Mouse (Mus musculus) liver, embryonic 15.5 days (tissue): ENCODE data around the gene Efs. TPM values are rescaled to one million over a fixed set of nuclear protein-coding genes. Genes with fewer than 3 reads are reported as not detected.
"Not testable (repeated sequence)": the region's sequence is repeated elsewhere in the genome, so short reads cannot be mapped to it uniquely, and the experiment has no call there.

Source experiments
- ATAC-seq: fragments of 200-750 bp; cut with Nextera tagmentation; 2 replicates; pipeline ENCODE4 v1.8.0; 2017; ENCODE audit warnings: moderate number of reproducible peaks, mild to moderate bottlenecking, moderate library complexity; ENCODE audit not compliant: insufficient read depth
- H3K27ac ChIP-seq: fragments of 300-500 bp; sonication (generic); replicated peaks from 2 replicates; pipeline ENCODE4 v1.5.1; 2015; ENCODE audit warnings: mild to moderate bottlenecking, inconsistent platforms
- H3K27me3 ChIP-seq: fragments of 300-500 bp; sonication (generic); 2 replicates; pipeline ENCODE4 v1.6.1; 2015; ENCODE audit warnings: mild to moderate bottlenecking, inconsistent platforms
- H3K36me3 ChIP-seq: fragments of 300-500 bp; sonication (generic); replicated peaks from 2 replicates; pipeline ENCODE4 v1.6.1; 2015; ENCODE audit warnings: moderate library complexity, mild to moderate bottlenecking, inconsistent platforms
- H3K4me1 ChIP-seq: fragments of 300-500 bp; sonication (generic); replicated peaks from 2 replicates; pipeline ENCODE4 v1.6.1; 2015; ENCODE audit warnings: inconsistent platforms
- H3K4me2 ChIP-seq: fragments of 300-500 bp; sonication (generic); 2 replicates; pipeline ENCODE4 v1.6.1; 2015; ENCODE audit warnings: moderate library complexity, mild to moderate bottlenecking, inconsistent platforms
- H3K4me3 ChIP-seq: fragments of 300-500 bp; sonication (generic); replicated peaks from 2 replicates; pipeline ENCODE4 v1.5.1; 2015; ENCODE audit warnings: mild to moderate bottlenecking, inconsistent platforms
- H3K9ac ChIP-seq: fragments of 300-500 bp; sonication (generic); 2 replicates; pipeline ENCODE4 v1.6.1; 2015; ENCODE audit warnings: moderate library complexity, mild to moderate bottlenecking, inconsistent platforms
- H3K9me3 ChIP-seq: fragments of 300-500 bp; sonication (generic); replicated peaks from 2 replicates; pipeline ENCODE4 v1.6.1; 2016; ENCODE audit warnings: inconsistent platforms
- WGBS: fragments of 180-500 bp; shearing (Covaris S2); methylation state at CpG from one replicate; pipeline ENCODE4 v1.1.7; 2015; ENCODE audit warnings: mixed read lengths; ENCODE audit not compliant: insufficient replicate concordance; 5-methylcytosine and 5-hydroxymethylcytosine counted together
- polyA plus RNA-seq: library from polyadenylated mRNA; unstranded; fragments of >200 nt; fragmentation: Nextera tagmentation; extraction: Ambion mirVana; gene quantifications from 2 replicates; pipeline ENCODE4 v1.2.1, GENCODE M21; 2015

Gene Efs
- polyA plus RNA-seq, 1 experiment from 2014 or later, result 0.63 TPM

DNA sequence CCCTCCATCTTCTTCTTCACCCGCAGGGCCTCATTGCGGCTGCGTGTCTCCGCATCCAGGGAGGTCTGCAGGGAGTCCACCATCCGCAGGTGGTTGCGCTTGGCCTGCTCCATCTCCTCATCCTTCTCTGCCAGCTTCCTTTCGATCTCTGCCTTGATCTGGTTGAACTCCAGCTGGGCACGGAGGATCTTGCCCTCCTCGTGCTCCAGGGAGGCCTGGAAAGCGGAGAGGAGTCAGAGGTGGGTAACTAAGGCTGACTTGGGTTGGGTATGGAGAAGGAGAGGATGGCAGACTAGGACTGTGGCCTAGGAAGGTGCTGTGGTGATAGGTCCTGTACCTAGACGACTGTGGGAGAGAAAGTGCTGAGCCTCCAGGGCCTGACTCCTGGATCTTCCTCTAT, 21.1 kb upstream of the Efs start:
- not testable (repeated sequence) for H3K4me2 ChIP-seq
- WGBS, result 68% methylated on average over 11 of the region's 11 CpGs

DNA sequence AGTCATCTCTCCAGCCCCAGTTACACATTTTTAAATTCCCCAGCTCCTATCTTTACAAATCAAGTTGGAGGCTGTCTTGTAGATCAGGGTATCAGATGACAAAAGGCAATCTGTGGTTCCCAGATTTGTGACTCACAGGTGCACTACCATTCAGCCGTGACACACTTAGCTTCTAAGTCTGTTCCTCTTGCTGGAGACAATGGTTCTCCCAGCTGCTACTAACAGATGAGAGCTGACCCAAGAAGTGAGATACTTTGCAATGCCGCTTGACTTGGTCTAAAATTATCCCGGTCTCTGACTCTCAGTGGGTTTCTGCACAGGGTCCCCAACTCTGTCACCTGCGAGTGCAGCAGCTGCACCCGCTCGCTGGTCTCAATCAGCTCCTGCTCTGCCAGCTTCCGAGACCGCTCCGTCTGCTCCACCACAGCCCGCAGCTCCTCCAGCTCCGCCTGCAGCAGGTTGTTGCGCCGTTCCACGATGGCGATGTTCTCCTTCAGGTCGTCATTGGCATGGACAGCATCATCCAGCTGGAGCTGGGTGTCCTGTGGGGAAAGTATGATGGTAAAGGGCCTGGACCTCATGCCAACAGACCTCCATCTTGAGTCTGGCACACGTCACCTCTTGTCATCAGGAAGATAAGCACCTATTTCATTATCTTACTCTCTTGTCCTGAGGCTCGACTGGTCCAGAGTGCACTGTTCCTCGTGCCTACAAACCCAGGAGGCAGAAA, 20.2 kb upstream of the Efs start:
- H3K4me1 ChIP-seq, result no peaks in the 10 kb centered on the region
- no peak overlapping the region for H3K4me2 ChIP-seq
- H3K9ac ChIP-seq, result no peak overlapping the region
- H3K4me3 ChIP-seq, result no peak overlapping the region
- H3K27me3 ChIP-seq, result 0 out of 2 replicates have a peak, but pooled peaks cover 6% of the 10 kb centered on the region
- H3K27ac ChIP-seq, result no peak overlapping the region
- H3K9me3 ChIP-seq, result no peaks in the 10 kb centered on the region
- 66% methylated on average over 19 of the region's 19 CpGs for whole genome bisulfite sequencing
- no peak for ATAC-seq
- H3K36me3 ChIP-seq, result no peaks in the 10 kb centered on the region

More for the DNA sequence above, 21.1 kb upstream of the Efs start:
- H3K9me3 ChIP-seq, H3K9ac ChIP-seq, H3K36me3 ChIP-seq, H3K27ac ChIP-seq, ATAC-seq, H3K4me1 ChIP-seq, H3K4me3 ChIP-seq, H3K27me3 ChIP-seq: not testable (repeated sequence)

- 0 out of 2 replicates have a peak, but pooled peaks cover 8% of the 10 kb centered on the region for H3K27me3 ChIP-seq
- no peaks in the 10 kb centered on the region for H3K36me3 ChIP-seq
- no peak overlapping the region for H3K4me2 ChIP-seq
- WGBS, result 31% methylated on average over 2 of the region's 2 CpGs
- no peak overlapping the region for H3K27ac ChIP-seq
- H3K9me3 ChIP-seq, result no peaks in the 10 kb centered on the region
- no peak overlapping the region for H3K4me3 ChIP-seq
- H3K4me1 ChIP-seq, result no peaks in the 10 kb centered on the region
- no peak for ATAC-seq
- no peak overlapping the region for H3K9ac ChIP-seq
Observed at GRCm38 (mm10) chr14:54944939-54945338, 19.0 kb upstream of the Efs start.

DNA sequence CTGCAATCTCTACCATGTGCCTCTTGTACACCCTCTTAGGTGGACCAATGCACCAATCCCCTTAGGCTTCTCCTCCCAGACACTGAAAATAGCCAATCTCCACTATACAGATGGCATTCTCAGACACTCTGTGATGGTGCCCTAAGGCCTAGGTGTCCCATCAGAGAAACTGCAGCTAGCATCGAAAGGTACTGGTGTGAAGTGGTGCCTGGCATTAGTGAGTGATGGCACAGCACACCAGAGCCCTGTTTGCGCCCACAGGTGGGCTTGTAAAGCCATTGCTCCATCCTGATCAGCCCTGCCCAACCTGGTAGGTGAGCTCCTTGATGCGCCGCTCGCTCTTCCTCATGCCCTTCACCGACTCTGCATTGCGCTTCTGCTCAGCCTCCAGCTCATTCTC, 18.0 kb upstream of the Efs start:
- H3K9me3 ChIP-seq, result no peaks in the 10 kb centered on the region
- H3K4me2 ChIP-seq, result no peak overlapping the region
- no peaks in the 10 kb centered on the region for H3K36me3 ChIP-seq
- H3K9ac ChIP-seq, result no peak overlapping the region
- H3K4me1 ChIP-seq, result no peaks in the 10 kb centered on the region
- ATAC-seq, result no peak
- no peak overlapping the region for H3K4me3 ChIP-seq
- WGBS, result 79% methylated on average over 7 of the region's 7 CpGs
- H3K27me3 ChIP-seq, result 0 out of 2 replicates have a peak, but pooled peaks cover 8% of the 10 kb centered on the region
- H3K27ac ChIP-seq, result no peak overlapping the region

GRCm38 (mm10) chr14:54942479-54942878, 16.6 kb upstream of the Efs start:
- no peaks in the 10 kb centered on the region for H3K36me3 ChIP-seq
- 62% methylated on average over 8 of the region's 8 CpGs for WGBS
- H3K4me3 ChIP-seq, result no peak overlapping the region
- no peak for ATAC-seq
- 0 out of 2 replicates have a peak, but pooled peaks cover 8% of the 10 kb centered on the region for H3K27me3 ChIP-seq
- H3K27ac ChIP-seq, result no peak overlapping the region
- no peaks in the 10 kb centered on the region for H3K9me3 ChIP-seq
- H3K4me1 ChIP-seq, result no peaks in the 10 kb centered on the region
- H3K9ac ChIP-seq, result no peak overlapping the region
- no peak overlapping the region for H3K4me2 ChIP-seq

DNA sequence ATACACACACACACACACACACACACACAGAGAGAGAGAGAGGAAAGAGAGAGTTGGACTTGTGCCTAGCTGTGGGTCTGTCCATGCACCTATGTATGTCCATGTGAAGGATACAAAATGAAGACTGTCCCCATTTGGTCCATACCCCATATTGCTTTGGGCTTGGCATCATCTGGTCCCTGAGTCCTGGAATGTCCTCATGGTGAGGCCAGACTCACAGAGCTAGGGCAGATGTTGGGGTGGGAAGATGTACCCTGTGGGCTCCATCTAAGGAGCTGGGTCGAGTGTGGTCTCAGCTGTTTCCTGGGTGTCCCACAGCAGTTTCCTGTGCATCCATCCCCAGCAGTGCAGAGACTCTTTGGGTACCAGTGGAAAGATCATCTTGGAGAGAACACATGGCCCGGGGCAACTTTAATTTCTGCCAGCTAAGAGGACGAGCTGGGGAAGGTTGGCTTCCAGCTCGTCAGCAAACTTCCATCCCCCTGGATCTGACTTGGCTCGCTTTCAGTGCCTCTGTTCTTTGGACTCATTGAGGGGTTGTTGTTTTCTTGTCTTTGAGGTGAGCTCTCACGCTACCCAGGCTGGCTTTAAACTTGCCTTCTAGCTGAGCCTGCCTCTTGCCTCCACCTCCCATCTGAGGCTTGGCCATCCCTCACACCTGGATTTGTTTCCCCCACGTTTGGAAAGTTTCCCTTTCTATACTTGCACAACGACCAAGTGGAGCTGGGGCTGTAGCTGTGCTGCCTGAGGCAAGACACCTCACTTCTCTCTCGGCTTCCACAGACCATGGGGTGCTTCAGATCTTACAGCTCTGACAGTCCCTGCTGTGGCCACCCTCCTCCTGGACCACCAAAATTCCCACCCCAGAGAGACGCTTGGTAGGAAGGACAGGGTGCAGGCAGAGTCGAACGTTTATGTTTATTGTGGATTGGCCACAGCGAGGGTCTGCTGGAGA, 15.4 kb upstream of the Efs start:
- H3K36me3 ChIP-seq, result no peaks in the 10 kb centered on the region
- H3K4me2 ChIP-seq, result no peak overlapping the region
- no peaks in the 10 kb centered on the region for H3K4me1 ChIP-seq
- no peak overlapping the region for H3K4me3 ChIP-seq
- H3K9me3 ChIP-seq, result no peaks in the 10 kb centered on the region
- ATAC-seq, result no peak
- peaks cover 8% of the 10 kb centered on the region; the same call in 1 of the 2 replicates for H3K27me3 ChIP-seq
- 43% methylated on average over 13 of the region's 13 CpGs for WGBS
- H3K9ac ChIP-seq, result no peak overlapping the region
- no peak overlapping the region for H3K27ac ChIP-seq

- H3K9me3 ChIP-seq, result no peaks in the 10 kb centered on the region
- H3K4me3 ChIP-seq, result no peak overlapping the region
- 48% methylated on average over 3 of the region's 3 CpGs for WGBS
- H3K9ac ChIP-seq, result no peak overlapping the region
- no peaks in the 10 kb centered on the region for H3K36me3 ChIP-seq
- no peak overlapping the region for H3K4me2 ChIP-seq
- no peak for ATAC-seq
- no peak overlapping the region for H3K27ac ChIP-seq
- no peaks in the 10 kb centered on the region for H3K4me1 ChIP-seq
- H3K27me3 ChIP-seq, result peaks cover 8% of the 10 kb centered on the region; the same call in 1 of the 2 replicates
Observed at GRCm38 (mm10) chr14:54940176-54940530, 14.2 kb upstream of the Efs start.

- no peak overlapping the region for H3K4me2 ChIP-seq
- 35% methylated on average over 12 of the region's 12 CpGs for WGBS
Observed at GRCm38 (mm10) chr14:54939434-54940175, 13.7 kb upstream of the Efs start.

DNA sequence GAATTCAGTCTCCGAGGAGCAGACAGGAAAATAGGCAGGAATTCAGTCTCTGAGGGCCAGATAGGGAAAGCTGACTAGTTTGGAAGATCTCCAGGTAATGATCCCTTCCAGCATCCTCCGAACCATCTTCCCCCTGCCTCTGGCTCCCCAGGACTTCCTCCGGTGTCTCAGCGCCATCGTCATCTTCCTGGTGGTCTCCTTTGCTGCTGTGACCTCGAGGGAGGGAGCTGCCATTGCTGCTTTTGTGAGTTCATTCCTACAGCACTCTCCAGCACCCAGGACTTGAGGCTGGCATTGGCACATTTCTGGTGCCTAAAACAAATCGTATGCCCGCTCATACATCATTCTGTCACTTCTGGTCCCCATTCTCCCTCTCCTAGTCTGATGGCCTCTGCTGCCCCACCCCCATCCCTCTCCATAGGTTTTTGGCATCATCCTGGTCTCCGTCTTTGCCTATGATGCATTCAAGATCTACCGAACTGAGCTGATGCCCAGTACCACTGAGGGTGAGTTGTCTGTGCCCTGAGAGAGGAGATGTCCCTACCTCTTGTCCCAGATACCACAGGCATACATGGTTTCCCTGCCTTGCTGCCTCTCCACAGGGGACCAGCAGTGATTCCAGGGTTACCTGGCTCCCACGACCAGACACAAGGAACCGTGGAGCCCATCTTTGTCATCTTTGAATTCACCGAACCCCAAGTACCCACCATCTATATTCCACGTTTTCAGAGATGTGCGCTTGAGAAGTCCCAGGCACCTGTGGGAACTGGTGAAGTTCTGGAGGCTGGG, 12.7 kb upstream of the Efs start:
- no peak overlapping the region for H3K4me2 ChIP-seq
- no peak overlapping the region for H3K9ac ChIP-seq
- H3K36me3 ChIP-seq, result no peaks in the 10 kb centered on the region
- peaks cover 8% of the 10 kb centered on the region; the same call in 1 of the 2 replicates for H3K27me3 ChIP-seq
- no peaks in the 10 kb centered on the region for H3K4me1 ChIP-seq
- no peak overlapping the region for H3K4me3 ChIP-seq
- no peak for ATAC-seq
- H3K9me3 ChIP-seq, result no peaks in the 10 kb centered on the region
- no peak overlapping the region for H3K27ac ChIP-seq
- WGBS, result 63% methylated on average over 15 of the region's 15 CpGs

More at GRCm38 (mm10) chr14:54939434-54940175, 13.7 kb upstream of the Efs start:
- no peak for ATAC-seq
- Histone ChIP-seq H3K4me1 (no peaks in the 10 kb centered on the region), H3K27me3 (peaks cover 8% of the 10 kb centered on the region; the same call in 1 of the 2 replicates), H3K27ac (no peak overlapping the region), H3K36me3 (no peaks in the 10 kb centered on the region), H3K9ac (no peak overlapping the region), H3K9me3 (no peaks in the 10 kb centered on the region), H3K4me3 (no peak overlapping the region)
